Mouse (Mus musculus) urinary bladder, postnatal 0 days (tissue): ENCODE measurements around the gene Olfr1054. TPM values are rescaled to one million over a fixed set of nuclear protein-coding genes. Genes with fewer than 3 reads are reported as not detected.

Source experiments
- polyA plus RNA-seq: library from polyadenylated mRNA; unstranded; fragments of >200 nt; fragmentation: Nextera tagmentation; extraction: Ambion mirVana; gene quantifications from 2 replicates; pipeline ENCODE4 v1.2.1, GENCODE M21; 2015

The Olfr1054 gene
- polyA plus RNA-seq: not detected in 2 replicates

DNA sequence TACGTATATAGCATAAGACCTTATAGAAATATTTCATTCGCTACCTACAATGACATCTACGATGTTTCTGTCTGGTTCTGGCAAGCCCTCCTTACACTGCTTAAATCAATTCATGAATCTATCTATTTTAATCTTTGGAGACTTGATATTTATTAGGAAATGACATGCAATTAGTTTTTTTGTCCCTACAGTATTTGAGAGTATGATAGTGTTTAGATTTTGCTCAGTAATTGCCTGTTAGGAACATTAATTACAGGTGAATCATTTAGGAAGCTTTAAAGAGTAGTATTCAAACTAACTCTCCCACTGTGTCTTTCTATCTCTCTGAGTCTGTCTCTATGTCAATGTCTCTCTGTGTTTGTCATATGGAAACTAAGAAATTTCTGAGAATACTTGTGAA lies at the start of gene Olfr1054:
Olfr1054 (minus strand) TSS at position 101 of the 400 bp plus-strand sequence.

DNA sequence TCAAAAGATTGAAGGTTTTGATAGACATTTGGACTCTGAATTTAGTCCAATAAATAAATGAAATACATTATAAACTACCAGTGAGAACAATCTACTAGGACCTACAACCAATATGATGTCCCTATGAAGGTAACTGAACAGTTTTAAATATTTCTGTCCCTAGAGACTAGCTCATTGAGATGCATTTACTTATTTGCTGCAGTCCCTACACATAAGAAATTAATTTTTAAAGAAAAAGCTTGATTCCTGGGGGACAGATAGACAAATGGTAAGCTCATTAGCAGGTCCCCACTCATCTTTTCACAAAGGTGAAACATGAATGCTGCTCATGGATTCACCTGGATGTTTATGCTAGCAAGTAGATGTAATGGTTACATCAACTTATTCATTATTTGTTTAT lies 43.1 kb upstream of the Olfr1054 start, which contains the start of gene Olfr1057:
Olfr1057 (minus strand) TSS at position 101 of the 400 bp plus-strand sequence.

DNA sequence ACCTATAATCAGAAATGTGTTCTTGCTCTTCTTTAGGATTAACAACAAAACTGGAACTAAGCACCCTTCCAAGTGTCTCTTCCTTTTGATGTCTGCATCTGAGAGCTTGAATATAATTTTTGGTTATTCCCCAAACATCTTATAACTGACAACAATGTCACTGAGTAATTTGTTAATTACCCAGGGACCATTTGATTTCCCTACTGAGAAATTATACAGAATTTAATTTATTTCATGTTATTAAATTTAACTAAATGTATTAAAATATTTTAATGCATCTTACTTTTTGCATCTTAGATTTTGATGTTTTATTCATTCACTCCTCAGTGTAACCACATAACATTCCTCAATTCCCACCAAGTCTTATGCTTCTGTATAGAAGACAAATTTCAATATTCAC lies 27.1 kb upstream of the Olfr1054 start, which contains the start of gene Olfr1056:
Olfr1056 (minus strand) TSS at position 101 of the 400 bp plus-strand sequence.

GRCm38 (mm10) chr2:86350184-86350583 lies 15.0 kb upstream of the Olfr1054 start, which contains the start of gene Olfr1055:
TSS of gene Olfr1055 (minus strand) at chr2:86350284.

DNA sequence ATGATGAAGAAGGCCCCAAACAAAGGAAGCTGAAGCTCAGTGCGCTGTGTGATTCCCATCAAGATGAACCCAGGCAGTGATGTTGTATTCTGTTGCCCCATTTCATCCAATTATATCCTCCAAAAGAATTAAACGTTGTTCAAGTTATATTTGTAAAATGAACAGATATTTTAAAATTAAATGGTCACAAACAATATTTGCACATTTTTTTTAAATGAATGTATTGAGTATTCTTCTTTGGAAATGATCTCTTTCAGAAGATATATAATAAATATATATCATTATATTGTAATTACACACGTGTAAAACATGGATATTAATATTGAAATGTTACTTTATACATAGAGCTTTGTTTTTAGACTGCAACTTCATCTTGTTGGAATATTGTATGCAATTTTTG lies 20.0 kb downstream of the Olfr1054 start, which contains the start of gene Olfr1053:
Olfr1053 (minus strand) TSS at position 101 of the 400 bp plus-strand sequence.

DNA sequence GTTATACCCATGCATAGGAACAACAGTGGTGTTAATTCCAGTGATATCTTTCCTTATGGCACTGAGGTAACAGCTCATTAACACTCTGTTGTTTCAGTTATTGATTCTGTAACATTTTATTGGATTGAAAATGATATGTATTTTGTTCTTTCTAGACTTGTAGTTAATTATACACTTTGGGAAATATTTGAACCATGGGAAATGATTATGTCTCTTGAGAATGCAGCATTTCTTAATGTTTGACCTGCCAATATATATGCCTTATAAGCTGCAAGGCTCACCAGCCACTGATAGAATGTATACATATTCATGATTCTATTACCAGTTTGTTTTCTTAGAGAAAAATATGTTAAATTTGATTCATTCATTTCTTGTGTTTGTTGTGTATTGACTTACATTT lies 43.1 kb downstream of the Olfr1054 start, which contains the start of gene Olfr1052:
Olfr1052 (plus strand) TSS at position 301 of the 400 bp plus-strand sequence.

Other genes starting within 250 kb of the Olfr1054 start
- gene Olfr1037, start 248.0 kb downstream of the Olfr1054 start, polyA plus RNA-seq: not detected in 2 replicates
- gene Olfr1039, start 199.5 kb downstream of the Olfr1054 start, polyA plus RNA-seq: not detected in 2 replicates
- gene Olfr1040, start 188.7 kb downstream of the Olfr1054 start, polyA plus RNA-seq: not detected in 2 replicates
- gene Olfr1042, start 173.6 kb downstream of the Olfr1054 start, polyA plus RNA-seq: not detected in 2 replicates
- not detected in 2 replicates for gene Olfr1043, start 167.9 kb downstream of the Olfr1054 start, polyA plus RNA-seq
- gene Olfr1044, start 157.6 kb downstream of the Olfr1054 start, polyA plus RNA-seq: not detected in 2 replicates
- not detected in 2 replicates for gene Olfr52, start 149.8 kb downstream of the Olfr1054 start, polyA plus RNA-seq
- not detected in 2 replicates for gene Olfr1045, start 132.4 kb downstream of the Olfr1054 start, polyA plus RNA-seq
- gene Olfr1046, start 116.1 kb downstream of the Olfr1054 start, polyA plus RNA-seq: not detected in 2 replicates
- gene Olfr1047, start 104.0 kb downstream of the Olfr1054 start, polyA plus RNA-seq: not detected in 2 replicates
- gene Olfr1048, start 95.1 kb downstream of the Olfr1054 start, polyA plus RNA-seq: not detected in 2 replicates
- not detected in 2 replicates for gene Olfr1049, start 77.1 kb downstream of the Olfr1054 start, polyA plus RNA-seq
- not detected in 2 replicates for gene Olfr1051, start 56.3 kb downstream of the Olfr1054 start, polyA plus RNA-seq
- not detected in 2 replicates for gene Olfr1052, start 43.0 kb downstream of the Olfr1054 start, polyA plus RNA-seq
- gene Olfr1053, start 20.1 kb downstream of the Olfr1054 start, polyA plus RNA-seq: not detected in 2 replicates
- gene Olfr1055, start 14.9 kb upstream of the Olfr1054 start, polyA plus RNA-seq: not detected in 2 replicates
- gene Olfr1056, start 27.0 kb upstream of the Olfr1054 start, polyA plus RNA-seq: not detected in 2 replicates
- gene Olfr1057, start 43.0 kb upstream of the Olfr1054 start, polyA plus RNA-seq: not detected in 2 replicates
- gene Olfr1058, start 53.1 kb upstream of the Olfr1054 start, polyA plus RNA-seq: not detected in 2 replicates
- not detected in 2 replicates for gene Olfr1061, start 78.6 kb upstream of the Olfr1054 start, polyA plus RNA-seq
- not detected in 2 replicates for gene Olfr1062, start 91.3 kb upstream of the Olfr1054 start, polyA plus RNA-seq
- gene Olfr1065, start 115.2 kb upstream of the Olfr1054 start, polyA plus RNA-seq: not detected in 2 replicates
- gene Olfr1066, start 120.8 kb upstream of the Olfr1054 start, polyA plus RNA-seq: not detected in 2 replicates
- not detected in 2 replicates for gene Olfr228, start 152.0 kb upstream of the Olfr1054 start, polyA plus RNA-seq
- gene Olfr1076, start 173.0 kb upstream of the Olfr1054 start, polyA plus RNA-seq: not detected in 2 replicates
- not detected in 2 replicates for gene Olfr1079, start 207.0 kb upstream of the Olfr1054 start, polyA plus RNA-seq
- not detected in 2 replicates for gene Olfr1080, start 222.8 kb upstream of the Olfr1054 start, polyA plus RNA-seq